In the genomic region with DNA sequence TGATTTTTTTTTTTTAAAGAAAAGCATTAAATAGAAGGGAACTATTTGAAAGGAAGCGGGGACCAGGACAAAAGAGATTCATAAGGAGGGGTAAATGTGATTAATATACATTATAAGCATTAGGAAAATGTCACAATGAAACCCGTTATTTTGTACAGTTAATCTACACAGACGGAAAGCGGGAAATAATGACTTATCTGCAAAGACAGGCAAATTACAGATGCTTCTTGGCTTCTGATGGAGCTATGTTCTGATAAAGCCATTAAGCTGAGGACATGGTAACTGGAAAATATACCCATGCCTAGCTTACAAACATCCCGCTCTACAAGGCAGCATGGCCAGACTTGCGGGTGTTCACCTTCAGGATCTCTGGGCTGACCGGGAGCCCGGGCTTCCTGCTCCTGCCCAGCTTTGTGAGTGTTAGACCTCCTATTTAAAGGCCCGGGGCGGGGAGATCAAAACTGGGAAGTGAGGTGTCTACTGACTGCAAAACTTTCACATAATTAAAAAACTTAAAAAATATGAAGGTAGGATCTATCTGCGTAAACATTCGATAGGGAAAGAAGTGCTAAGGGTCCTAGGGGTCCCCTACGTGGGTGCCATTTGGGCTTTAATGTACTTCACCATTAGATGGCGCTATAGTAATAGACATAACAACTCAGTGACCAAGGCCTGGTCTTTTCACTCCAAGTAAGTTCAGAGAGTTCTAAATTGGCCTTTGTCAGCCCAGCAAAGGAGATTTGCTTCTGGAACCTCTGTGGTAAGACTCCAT, we compare ENCODE assay signal across 8 mouse cellular contexts. TPM values are rescaled to one million over a fixed set of nuclear protein-coding genes. Genes with fewer than 3 reads are reported as not detected.
DNase-seq lines count a peak whose midpoint lies in the region; ATAC-seq lines count a peak whose summit lies in the region.

No protein-coding gene starts in this region.

- H3K36me3 ChIP-seq in liver, embryonic 11.5 days (ENCODE audit: control insufficient read depth, insufficient read depth, low read length): no peaks in the 10 kb centered on the region
- H3K36me3 ChIP-seq in neural tube, embryonic 12.5 days: no peaks in the 10 kb centered on the region

- H3K9ac ChIP-seq in liver, embryonic 11.5 days (ENCODE audit: low read depth, low read length): 0 out of 2 replicates have a peak overlapping the region, but pooled peaks have one; percentile 35
- no peak overlapping the region for H3K9ac ChIP-seq in neural tube, embryonic 12.5 days

- no peaks in the 10 kb centered on the region for H3K27me3 ChIP-seq in liver, embryonic 11.5 days (replicated peaks; ENCODE audit: control insufficient read depth, insufficient read depth, low read length)
- H3K27me3 ChIP-seq in neural tube, embryonic 12.5 days (replicated peaks): no peaks in the 10 kb centered on the region

- H3K4me1 ChIP-seq in liver, embryonic 11.5 days (replicated peaks; ENCODE audit: control insufficient read depth, insufficient read depth, low read length): peaks cover 8% of the 10 kb centered on the region
- H3K4me1 ChIP-seq in neural tube, embryonic 12.5 days: no peaks in the 10 kb centered on the region

- DNase-seq in cerebellum, adult 11-12 months: no peak
- DNase-seq in adipocyte (ENCODE audit: low spot score): peak; percentile 70
- DNase-seq in hindlimb bud, embryonic 11.5 days (ENCODE audit: extremely low spot score, low read depth, low spot score): peak; percentile 67
- DNase-seq in liver, embryonic 11.5 days (ENCODE audit: low spot score): no peak
- no peak for DNase-seq in natural killer cell, adult 2 months (ENCODE audit: low spot score in 2 of 2)

- H3K4me2 ChIP-seq in liver, embryonic 11.5 days: peak overlapping the region; percentile 55
- H3K4me2 ChIP-seq in neural tube, embryonic 12.5 days (replicated peaks): 0 out of 2 replicates have a peak overlapping the region, but pooled peaks have one; percentile 7

- no peak overlapping the region for H3K27ac ChIP-seq in liver, embryonic 11.5 days (ENCODE audit: low read depth, low read length)
- no peak overlapping the region for H3K27ac ChIP-seq in neural tube, embryonic 12.5 days

- no peak overlapping the region for H3K4me3 ChIP-seq in liver, embryonic 11.5 days (ENCODE audit: low read depth, low read length)
- no peak overlapping the region for H3K4me3 ChIP-seq in neural tube, embryonic 12.5 days

- 30% methylated on average over 14 of the region's 14 CpGs for WGBS in liver, embryonic 11.5 days
- 49% methylated on average over 14 of the region's 14 CpGs for WGBS in neural tube, embryonic 12.5 days

- peak; percentile 61; the same call in 1 of the 2 replicates for ATAC-seq in cerebellum, adult (ENCODE audit: insufficient number of reproducible peaks, low FRiP score, low TSS enrichment)
- ATAC-seq in erythroid progenitor cell, adult 5-6 weeks (replicated peaks; ENCODE audit: low FRiP score, poor library complexity, severe bottlenecking): peak; percentile 71
- peak; percentile 62; the same call in 1 of the 2 replicates for ATAC-seq in liver, embryonic 11.5 days (replicated peaks; ENCODE audit: low FRiP score)
- ATAC-seq in neural tube, embryonic 12.5 days (ENCODE audit: low FRiP score, low read depth): 0 out of 2 replicates have a peak, but pooled peaks have one; percentile 68

- H3K9me3 ChIP-seq in liver, embryonic 11.5 days (ENCODE audit: control insufficient read depth, low read length): no peaks in the 10 kb centered on the region
- no peaks in the 10 kb centered on the region for H3K9me3 ChIP-seq in neural tube, embryonic 12.5 days

RNA-seq across cellular contexts. Expression of a gene that starts 55.5 kb away (rescaled TPM):
- total RNA-seq in erythroid progenitor cell, adult 5-6 weeks (2015; ENCODE audit: low replicate concordance): 127 and 160 TPM in 2 replicates
- total RNA-seq in erythroid progenitor cell, adult 5-6 weeks (2017; ENCODE audit: low replicate concordance): 152 and 167 TPM in 2 replicates
- 52.9 and 54.6 TPM in 2 replicates for polyA plus RNA-seq in liver, embryonic 11.5 days (2014; fragmentation: Nextera tagmentation; extraction: Ambion mirVana)
- 25.4 and 28.5 TPM in 2 replicates for polyA plus RNA-seq in neural tube, embryonic 12.5 days (2016; fragmentation: Nextera tagmentation; extraction: Ambion mirVana)

RNA-seq across cellular contexts. Expression of a gene that starts 55.8 kb away (rescaled TPM):
- total RNA-seq in erythroid progenitor cell, adult 5-6 weeks (2015; ENCODE audit: low replicate concordance): not detected in 2 replicates
- total RNA-seq in erythroid progenitor cell, adult 5-6 weeks (2017; ENCODE audit: low replicate concordance): not detected in 2 replicates
- polyA plus RNA-seq in liver, embryonic 11.5 days (2014; fragmentation: Nextera tagmentation; extraction: Ambion mirVana): 0.38 and 0.51 TPM in 2 replicates
- polyA plus RNA-seq in neural tube, embryonic 12.5 days (2016; fragmentation: Nextera tagmentation; extraction: Ambion mirVana): 0.18 TPM in 1 of 2 replicates, not detected in the other

Comparison
In these comparisons a context has a peak if more than half of its experiments do, and no peak if none do; other contexts are left out.
1. DNase-seq: peak in adipocyte (single experiment) and hindlimb bud, embryonic 11.5 days (single experiment); none in cerebellum, adult 11-12 months (single experiment), liver, embryonic 11.5 days (single experiment) and natural killer cell, adult 2 months (0 of 2).
2. Peak in every context shown above with its lines, with median percentiles within 50 percentile points of each other: ATAC-seq.